Mouse (Mus musculus) adrenal gland (tissue): ENCODE data around the gene Deup1.

Experiments used
- intact Hi-C: fragments of 180-260 bp; cut with DNase I; formaldehyde crosslinking; loops from one replicate; pipeline ENCODE4 v1.15.1; 2025
- long read RNA-seq, 2 experiments: library from polyadenylated mRNA; unstranded; transcript quantifications; one replicate each; pipeline ENCODE4 v2.0.0; 2020; ENCODE audit warnings: borderline replicate concordance in 1 of 2; ENCODE audit not compliant: insufficient replicate concordance in 1 of 2

Gene Deup1
- long read RNA-seq, experiment 1, partial matches to known transcripts, result 1 of 1 reads
- long read RNA-seq, experiment 1, other reads (novel, unspliced or antisense), result 0 of 1 reads
- long read RNA-seq, experiment 2, result 0 reads

DNA sequence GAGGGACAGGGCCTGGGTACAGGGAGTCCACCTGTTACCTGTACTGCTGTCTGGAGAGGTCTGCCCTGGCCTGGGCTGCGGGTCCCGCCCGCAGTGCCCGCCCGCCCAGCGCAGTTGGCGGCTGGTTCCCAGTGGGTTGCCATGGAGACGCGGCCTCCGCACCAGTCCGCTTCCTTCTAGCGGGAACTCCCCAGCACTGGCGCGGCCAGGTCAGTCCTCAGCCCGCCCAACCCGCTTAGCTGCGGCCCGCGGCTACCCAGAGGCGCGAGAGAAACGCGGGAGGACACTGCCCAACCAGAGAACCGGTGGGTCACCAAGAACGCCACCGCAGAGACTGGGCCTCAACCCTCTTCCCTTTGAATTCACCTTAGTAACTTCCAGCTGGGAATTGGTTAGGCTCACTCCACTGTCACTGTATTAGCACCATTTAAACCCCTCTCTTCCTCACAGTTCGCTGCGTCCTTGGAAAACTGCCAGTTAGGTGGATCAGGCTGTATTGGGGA is at the start of gene Deup1:
Gene Deup1 (minus strand): TSS at position 149 of the 503 bp plus-strand sequence.
- intact Hi-C loops, result no loop called here

DNA sequence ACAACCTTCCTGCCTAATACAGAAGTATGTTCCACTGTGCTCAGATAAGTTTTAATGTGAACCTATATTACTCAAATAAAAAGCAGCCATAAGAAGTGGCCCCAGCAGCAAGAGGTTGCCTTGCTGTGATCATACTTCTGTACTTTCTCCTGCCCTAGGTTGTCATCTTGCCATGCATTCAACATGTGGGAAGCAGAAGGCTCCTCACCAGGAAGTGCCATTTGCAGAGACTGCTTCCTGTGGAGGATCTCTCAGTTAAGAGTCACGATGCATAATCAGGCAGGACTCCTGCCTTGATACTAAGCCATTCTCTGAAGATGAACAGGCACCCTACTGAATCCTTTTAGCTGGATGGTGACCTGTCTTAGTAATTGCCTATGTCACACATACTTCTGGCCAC is 44.5 kb upstream of the Deup1 start:
- intact Hi-C loops, result no loop called here

DNA sequence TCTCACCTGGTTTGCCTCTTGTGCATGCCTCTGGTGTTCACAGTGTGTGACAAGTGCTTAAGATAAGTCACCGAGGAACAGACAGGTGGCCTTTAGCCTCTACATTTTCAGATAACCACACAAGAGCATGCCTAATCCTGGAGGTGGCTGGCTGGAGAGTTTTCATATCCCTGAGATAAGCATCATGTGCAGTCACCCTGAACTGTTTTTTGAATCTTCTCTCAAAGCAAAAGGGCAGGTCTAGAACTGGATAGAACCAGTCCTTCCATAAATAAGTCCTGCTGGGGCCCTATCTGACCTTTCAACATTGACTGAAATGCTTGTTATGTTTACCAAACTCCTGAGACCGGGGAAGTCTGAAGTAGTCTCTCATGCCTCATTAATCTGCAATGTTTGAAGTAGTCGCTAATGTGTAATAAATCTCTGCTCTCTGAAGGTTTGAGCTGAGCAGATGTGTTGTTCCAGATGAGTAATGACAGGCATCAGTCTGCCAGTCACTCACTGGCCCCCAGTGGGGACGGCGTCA is 42.3 kb upstream of the Deup1 start:
- intact Hi-C loops, result no loop called here

DNA sequence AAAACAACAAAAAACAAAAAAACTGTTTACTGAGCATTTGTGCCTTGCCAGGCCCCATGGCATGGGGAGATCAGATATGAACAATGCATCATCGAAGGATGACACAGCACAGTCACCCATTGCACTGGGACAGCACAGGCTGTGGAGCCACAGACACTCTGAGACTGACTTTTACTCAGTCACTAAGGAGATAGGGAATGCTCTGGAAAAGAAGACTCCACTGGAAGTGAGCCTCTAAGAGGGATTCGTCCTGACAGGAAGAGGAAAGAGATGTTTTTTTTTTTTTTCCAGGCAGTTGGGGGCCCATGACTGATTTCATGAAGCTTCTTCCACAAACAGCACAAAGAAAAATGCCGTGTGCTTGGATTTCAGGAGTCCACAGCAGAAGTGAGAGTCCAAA is 41.7 kb upstream of the Deup1 start:
- intact Hi-C loops, result no loop called here

DNA sequence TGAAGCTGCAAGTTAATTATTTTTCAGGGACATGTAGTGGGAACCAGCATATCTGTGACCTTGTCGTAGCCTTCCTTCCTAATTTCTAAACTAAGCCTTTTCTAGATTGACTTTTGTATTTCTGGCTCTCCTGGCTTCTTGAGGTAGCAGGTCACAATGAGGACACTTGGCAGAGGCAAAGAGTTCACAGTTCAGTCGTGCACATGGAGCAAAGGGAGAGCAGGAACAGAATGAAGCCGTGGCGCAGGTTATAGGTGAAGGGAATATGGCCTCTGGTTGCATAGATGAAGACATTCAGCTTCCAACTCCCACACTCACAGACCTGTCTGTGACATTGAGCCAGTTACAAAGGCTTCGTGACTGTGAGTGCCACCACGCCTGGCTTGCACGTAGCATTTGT is 36.9 kb upstream of the Deup1 start:
- intact Hi-C loops, result no loop called here

DNA sequence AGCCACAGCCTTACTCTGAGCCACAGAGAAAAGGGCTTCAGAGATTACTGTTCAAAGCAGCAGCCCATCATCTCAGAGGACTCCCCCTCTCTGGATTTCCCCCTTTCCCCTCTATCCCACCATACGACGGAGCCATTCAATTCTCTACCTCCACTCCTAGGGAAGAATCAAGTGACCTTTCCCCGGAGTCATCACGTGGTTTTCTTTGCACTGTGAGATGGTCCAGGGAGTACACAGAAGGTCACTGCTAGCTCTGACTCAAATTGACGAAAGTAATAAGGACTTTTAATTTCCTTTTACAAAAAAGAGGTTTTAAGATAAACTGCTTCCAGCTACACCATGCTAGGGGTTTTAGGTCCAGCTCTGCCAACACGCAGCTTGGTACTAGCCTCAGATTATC is 31.3 kb upstream of the Deup1 start:
- intact Hi-C loops, result no loop called here

DNA sequence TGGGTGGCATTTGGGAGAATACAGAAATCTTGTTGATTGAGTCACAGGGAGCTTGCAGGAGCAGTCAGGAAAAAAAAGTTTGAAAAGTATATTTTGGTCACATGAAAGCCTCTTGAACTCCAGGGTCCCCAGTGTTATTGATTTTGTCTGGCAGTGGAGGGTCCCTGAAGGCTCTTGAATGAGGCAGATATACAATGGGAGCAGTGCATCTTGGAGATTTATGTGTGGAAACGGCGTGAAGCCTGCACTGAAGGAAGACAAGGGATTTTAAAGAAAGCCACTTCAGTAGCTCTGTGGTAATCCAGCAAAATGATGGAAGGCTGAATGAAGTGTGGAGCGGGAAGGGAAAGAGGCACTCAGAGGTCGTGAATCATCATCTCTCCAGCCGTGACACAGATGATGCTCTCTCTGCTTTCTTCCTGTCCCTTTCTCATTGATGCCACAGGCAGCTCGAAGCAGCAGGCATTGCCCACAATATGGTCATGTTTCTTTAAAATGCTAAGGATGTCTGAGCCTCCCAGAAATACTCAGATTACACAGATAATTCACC is 30.6 kb upstream of the Deup1 start:
- intact Hi-C loops, result no loop called here

DNA sequence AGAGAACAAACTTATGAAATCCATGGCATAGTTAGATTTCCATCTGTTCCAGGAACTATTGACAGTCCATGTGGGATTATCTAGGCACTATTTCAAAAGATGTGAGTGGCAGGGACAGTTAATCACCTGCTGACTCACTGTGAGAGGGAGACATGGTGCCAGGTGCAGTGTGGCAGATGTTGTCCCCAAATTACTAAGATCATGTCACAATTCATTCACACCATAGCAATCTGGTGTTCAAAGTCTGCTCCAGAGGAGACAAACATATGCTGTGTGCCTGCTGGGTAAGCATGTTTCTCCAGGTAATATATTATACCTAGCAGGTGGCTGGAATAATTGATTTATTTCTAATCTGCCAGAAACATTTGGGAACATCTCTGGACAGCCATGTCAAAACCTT is 25.3 kb upstream of the Deup1 start:
- intact Hi-C loops, result no loop called here

DNA sequence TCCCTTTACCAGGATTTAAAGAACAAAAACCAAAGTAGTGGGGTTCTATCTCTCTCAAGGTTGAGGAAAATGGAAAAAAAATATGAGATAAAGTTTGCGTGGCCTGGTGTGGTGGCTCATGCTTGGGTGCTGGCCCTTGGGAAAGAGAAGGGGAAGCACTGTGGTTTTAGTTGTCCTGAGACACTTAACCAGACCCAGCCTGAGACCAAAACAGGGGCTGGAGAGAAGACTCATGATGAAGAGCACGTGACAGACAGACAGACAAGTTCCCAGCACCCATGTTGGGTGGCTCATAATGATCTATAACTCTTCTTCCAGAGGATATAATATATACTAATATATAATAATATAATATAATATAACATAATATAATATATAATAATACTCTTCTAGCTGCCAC is 22.2 kb upstream of the Deup1 start:
- intact Hi-C loops, result no loop called here

DNA sequence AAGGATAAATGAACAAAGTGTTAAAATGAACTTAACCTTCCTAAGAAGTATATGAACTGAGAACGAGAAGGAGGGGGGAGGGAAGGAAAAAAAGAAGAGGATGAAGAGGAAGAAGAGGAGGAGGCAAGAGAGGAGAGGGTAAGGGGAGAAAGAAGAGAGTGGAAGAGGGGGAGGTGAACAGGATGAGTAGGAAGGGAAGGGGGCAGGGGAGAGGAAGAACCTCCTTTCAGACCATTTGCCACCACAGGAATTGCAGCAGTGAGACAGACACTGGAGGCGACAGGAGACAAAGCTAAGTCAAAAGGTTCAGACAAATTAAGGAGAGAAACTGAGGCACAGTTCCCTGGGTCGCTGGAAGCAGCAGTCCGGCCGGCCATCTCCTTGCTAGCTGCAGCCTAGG is 349 bp downstream of the Deup1 start:
- intact Hi-C loops, result no loop called here

DNA sequence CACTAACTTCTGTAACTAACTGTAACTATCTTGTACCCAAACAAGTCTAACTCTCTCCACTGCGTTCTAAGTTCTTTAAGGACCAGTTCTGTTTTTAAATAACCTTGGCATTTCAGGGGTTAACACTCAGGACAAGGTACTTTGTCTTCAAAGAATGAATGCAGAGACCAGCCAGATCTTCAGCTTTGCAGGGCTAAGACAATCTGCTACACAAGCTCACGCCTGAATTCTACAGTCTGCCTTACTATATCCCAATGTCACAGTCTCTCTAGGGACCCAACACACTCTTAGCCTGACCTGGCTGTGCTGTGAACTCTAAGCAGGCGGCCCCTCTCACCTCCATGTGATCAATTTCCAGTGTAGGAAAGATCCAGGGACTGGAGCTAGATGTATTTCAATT is 3.0 kb downstream of the Deup1 start:
- intact Hi-C loops, result no loop called here

DNA sequence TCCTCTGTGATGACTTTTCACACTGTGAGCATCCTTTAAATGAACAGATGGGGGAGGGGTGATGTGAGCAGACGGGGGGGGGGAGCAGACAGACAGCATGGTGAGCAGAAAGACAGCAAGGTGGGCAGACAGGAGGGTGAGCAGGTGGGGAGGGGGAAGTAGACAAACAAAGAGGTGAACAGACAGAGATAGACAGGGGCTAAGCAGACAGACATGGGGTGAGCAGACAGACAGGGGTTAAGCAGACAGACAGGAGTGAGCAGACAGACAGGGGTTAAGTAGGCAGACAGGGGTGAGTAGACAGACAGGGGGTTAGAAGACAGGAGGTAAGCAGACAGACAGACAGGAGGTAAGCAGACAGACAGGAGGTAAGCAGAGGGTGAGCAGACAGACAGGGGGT is 8.0 kb downstream of the Deup1 start:
- intact Hi-C loops, result no loop called here

DNA sequence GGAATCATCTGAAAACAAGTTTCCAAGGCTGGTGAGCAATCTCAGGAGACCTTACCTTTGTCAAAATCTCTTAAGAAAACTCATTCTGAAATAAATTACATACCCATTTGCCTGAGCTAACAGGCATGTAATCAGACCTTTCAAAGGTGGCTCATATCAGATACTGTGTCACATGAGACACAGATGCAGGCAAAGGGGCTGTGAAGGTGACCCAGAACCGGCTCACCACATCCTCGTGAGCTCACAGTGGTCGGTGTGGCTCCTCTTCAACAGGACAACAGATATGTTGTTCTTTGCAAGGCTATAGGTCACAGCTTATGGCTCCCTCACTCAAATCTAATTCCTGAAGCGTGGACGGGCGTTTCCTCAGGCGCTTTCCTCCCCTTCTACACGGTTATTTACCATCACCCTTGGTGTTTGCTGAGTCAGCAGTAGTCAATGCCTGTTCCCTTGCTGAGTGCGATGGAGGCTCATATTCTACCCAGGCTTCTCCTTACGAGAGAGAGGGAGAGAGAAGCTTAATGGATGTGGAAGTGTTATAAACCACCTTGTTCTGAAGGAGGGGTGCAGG is 8.6 kb downstream of the Deup1 start:
- intact Hi-C loops, result no loop called here

DNA sequence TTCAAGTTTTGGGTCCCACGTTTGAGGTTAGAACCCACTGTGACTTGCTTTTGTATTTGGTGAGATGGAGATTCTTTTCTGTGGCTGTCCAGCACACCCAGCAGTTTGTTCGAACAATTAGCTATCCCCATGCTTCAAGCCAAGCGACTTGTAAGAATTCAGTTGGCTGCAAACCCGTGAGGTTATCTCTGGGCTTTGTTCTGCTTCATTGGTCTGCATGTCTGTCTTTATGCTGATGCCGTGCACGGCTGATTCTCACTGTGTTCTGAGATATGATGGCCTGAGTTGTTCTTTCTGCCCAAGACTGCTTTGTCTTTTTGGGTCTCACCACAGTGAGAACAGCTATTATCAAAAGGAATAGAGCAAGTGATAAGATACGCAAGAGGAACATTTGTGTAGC is 10.7 kb downstream of the Deup1 start:
- intact Hi-C loops, result no loop called here

DNA sequence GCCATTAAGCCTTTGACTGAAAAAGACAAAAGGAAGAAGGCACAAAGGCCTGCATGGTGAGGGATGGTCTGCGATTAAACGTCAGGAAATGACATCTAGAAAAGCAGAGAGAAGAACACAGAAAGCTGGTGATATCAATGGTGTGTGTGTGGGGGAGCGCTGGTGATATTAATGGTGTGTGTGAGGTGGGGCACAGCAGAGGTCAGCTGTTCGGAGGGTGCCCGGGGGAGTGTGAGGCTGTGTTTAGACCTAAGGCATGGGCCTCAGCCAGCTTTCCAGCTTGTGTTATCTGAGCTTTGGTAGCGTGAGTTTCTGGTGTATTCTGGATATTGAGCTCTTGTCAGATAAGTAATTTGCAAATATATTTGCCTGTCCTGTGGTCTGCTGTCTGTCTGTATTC is 11.3 kb downstream of the Deup1 start:
- intact Hi-C loops, result no loop called here

DNA sequence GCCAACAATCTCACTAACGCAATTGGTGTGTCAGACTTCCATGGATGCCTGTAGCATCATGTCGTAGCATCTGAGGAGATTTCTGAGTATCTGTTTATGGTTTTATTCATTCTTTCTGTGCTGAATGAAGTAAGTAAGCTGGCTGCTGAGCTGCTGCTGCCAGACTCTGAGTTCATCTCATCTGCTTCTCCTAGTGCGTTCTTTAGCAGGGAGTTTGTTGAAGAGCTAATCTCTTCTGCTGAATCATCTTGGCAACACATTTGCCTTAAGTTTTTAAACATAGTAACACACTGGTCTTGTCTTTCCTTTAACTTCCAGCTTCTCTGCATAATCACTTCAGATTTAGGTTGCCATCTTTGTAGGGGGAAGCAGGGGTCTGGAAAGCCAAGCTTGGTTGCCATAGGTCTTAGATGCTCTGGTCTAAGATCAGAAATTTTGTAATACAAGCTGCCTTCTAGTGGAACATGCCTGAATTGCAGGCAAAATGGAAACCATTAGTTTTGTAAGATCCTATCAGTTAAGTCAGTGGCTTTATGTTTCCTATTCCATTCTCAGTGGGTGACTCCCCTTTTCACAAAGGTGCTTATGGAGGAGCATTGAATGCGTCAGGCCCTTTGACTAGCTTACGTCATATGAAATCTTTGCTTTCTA is 18.3 kb downstream of the Deup1 start:
- intact Hi-C loops, result no loop called here

DNA sequence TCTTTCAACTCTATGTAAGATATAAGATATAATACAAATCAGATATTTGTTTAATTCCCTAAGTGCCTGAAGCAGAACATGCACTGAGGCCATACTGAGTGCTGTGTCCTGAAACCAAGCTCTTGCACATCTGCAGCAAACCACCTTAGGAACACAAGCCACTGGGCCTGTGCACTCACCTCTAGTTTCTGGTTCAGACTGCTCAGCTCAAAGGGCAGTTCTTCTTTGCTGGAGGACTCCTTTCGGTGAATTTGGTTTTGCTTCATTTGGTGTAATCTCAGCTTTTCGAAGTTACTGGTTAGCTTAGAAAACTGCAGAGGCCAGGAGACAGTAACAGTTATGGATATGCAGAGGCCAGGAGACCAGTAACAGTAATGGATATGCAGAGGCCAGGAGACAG is 20.1 kb downstream of the Deup1 start:
- intact Hi-C loops, result no loop called here

DNA sequence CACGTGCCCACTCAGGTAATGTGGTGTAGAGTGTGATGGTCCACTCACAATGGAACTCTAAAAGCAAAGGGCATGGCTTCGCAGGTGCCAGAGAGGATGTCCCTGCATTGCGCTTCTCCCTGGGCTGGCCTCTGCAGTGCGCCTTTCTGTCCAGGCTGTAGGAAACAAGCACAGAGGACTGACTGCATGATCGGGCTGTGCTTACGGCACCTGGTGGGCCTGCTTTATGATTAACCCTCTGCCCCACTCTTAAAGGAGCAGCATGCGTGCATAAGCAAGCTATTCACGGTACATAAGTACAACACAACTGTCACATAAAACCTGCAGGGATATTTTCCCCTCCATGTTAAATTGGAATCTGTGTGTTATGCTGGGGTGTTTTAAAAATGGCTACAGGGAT is 24.6 kb downstream of the Deup1 start:
- intact Hi-C loops, result no loop called here

DNA sequence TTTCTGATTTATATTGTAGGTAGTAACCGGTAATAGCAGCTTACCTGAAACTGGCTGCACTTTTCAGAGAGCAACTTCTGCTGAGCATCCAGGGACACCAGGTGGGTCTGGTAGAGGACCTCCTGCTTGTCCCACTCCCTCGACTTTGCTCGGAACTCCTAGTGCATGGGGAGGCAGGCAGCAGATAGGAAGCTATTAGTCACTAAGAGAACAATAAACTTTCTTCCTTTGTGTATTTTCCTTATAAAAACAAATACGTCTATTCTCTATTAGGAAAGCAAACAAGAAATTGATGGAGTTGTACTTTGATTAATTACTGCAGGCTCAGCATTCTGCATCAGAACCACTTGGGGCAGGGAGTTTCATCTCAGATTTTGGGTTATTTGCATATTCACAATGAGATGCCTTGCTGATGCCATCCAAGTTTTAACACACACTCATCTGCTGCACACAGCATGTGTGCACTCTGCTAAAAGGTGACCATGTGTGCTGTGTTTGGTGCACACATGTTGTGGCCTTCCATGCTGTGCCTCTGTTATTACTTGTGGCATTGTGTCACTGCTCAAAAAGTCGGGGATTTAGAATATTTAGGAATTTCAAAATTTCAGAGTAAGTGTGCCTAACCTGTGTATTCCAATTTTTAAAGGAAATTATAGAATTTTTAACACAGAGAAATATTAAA is 26.7 kb downstream of the Deup1 start:
- intact Hi-C loops, result no loop called here

DNA sequence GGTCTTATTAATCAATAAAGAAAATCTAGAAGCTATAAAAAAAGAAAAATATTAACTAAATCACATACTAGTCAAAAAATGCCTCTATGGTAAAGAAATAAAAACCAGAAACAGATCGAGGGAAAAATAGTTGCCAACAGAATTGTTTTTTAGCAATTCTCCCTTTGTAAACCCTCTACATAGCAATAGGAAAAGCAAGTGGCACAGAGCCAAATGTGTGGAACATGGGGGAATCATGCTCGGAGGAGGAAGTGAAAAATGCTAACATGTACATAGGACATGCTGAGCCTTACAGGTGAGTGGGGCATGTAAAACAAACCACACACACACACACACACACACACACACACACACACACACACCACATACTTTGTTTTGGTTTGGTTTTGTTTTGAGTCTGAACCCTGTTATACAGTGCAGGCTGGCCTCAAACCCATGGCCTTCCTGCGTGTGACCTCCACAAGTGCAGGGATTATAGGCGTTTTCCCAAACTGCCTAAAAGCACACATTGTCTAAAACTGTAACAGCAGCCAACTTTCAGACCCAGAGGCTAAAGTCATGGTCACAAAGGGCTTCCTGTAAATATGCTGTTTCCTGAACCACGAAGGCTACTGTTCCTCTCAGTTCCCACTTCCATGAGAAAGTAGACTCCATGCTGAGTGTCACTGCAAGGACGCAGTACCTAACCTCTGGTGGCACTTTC is 27.4 kb downstream of the Deup1 start:
- intact Hi-C loops, result no loop called here

DNA sequence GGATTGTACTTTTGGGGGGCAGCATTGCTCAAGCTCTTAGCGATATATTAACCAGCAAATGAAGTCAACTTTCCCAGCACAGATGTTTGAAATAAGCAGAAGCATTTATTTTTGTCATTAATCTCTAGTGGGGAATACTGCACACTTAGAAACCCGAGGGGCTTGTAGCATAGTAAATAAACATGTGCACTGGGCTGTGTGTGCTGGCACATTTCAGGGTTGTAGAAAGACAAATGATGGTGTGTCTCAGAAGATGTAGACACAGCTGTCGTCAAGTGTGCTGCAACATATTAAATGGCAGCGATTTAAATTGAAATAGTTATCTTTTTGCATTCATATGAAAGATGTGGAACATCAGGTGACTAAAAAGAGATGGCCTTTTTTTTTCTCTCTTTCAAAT is 31.1 kb downstream of the Deup1 start:
- intact Hi-C loops, result no loop called here

DNA sequence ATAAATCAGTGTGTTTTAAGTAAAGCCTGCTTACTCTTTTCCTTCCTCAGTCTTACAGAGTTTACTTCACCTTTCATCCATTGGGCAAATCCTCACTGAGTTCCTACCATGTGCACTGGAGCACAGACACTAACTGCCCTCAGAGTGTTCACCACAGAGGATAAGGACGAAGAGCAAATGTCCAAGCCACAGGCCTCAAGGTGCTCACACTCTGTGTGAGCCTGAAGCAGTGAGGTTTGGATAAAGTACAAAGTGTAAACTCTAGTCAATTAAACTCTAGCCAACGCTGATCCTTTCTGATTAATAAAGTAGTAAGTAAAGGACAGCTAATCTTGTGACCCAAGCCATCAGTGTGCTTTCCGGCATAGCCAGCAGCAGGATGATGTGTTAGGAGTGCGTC is 33.6 kb downstream of the Deup1 start:
- intact Hi-C loops, result no loop called here
